Mouse (Mus musculus) CH12.LX (cell line): ENCODE data around the gene App. TPM values are rescaled to one million over a fixed set of nuclear protein-coding genes. Genes with fewer than 3 reads are reported as not detected.

Experiments used
- DNase-seq: peaks from one replicate; pipeline ENCODE4 v3.0.0-alpha.2; 2013; ENCODE audit errors: extremely low read depth
- H3K27ac ChIP-seq: 2 replicates; pipeline ENCODE4 v1.5.1; 2012; ENCODE audit warnings: low read depth, mild to moderate bottlenecking, control low read depth, moderate library complexity; ENCODE audit not compliant: insufficient read depth
- H3K27me3 ChIP-seq: replicated peaks from 2 replicates; pipeline ENCODE3; 2012; ENCODE audit warnings: inconsistent platforms
- H3K36me3 ChIP-seq, 2 experiments: replicated peaks in 1 of 2; 2 replicates each; pipeline versions ENCODE3 to v1.6.1; 2012; ENCODE audit warnings: inconsistent platforms in 1 of 2, low read length in 1 of 2, mild to moderate bottlenecking in 1 of 2, mixed read lengths in 1 of 2, moderate library complexity in 1 of 2; ENCODE audit not compliant: control insufficient read depth in 1 of 2, insufficient read depth in 1 of 2
- H3K4me1 ChIP-seq, 2 experiments: 2 replicates each; pipeline ENCODE4 v1.6.1; 2012; ENCODE audit warnings: inconsistent platforms in 1 of 2, moderate library complexity in 1 of 2; ENCODE audit not compliant: insufficient read depth in 2 of 2, control insufficient read depth in 1 of 2
- H3K4me2 ChIP-seq: 2 replicates; pipeline ENCODE4 v1.6.1; 2012; ENCODE audit warnings: low read depth, mild to moderate bottlenecking, control low read depth; ENCODE audit not compliant: poor library complexity, insufficient read depth, severe bottlenecking
- H3K4me3 ChIP-seq, 3 experiments: fragments of 150-350 bp in 1 of 3; sonication (generic) in 1 of 3; replicated peaks in 1 of 3; 2 replicates each; pipeline versions ENCODE3 to v1.5.1; 2011 to 2012; ENCODE audit warnings: low read depth in 2 of 3, low read length in 2 of 3, mild to moderate bottlenecking in 2 of 3, moderate library complexity in 2 of 3, control low read depth in 1 of 3, improper control_type of control experiment in 1 of 3, inconsistent platforms in 1 of 3, mixed read lengths in 1 of 3; ENCODE audit not compliant: poor library complexity in 1 of 3
- H3K79me2 ChIP-seq: replicated peaks from 2 replicates; pipeline ENCODE4 v1.6.1; 2012; ENCODE audit warnings: mild to moderate bottlenecking, moderate library complexity; ENCODE audit not compliant: control insufficient read depth, poor library complexity, insufficient read depth, severe bottlenecking; ENCODE audit errors: extremely low read depth
- H3K9ac ChIP-seq: 2 replicates; pipeline ENCODE4 v1.6.1; 2012; ENCODE audit warnings: low read depth, mild to moderate bottlenecking, control low read depth, moderate library complexity; ENCODE audit not compliant: insufficient read depth
- H3K9me3 ChIP-seq: replicated peaks from 2 replicates; pipeline ENCODE3; 2012; ENCODE audit warnings: low read length, inconsistent platforms, mixed read lengths
- BHLHE40 ChIP-seq: IDR thresholded peaks from 2 replicates; pipeline ENCODE4 v1.6.1; 2011; ENCODE audit warnings: mild to moderate bottlenecking, low read depth, low read length, improper control_type of control experiment
- CHD2 ChIP-seq: IDR thresholded peaks from 2 replicates; pipeline ENCODE4 v1.6.1; 2011; ENCODE audit warnings: low read length, improper control_type of control experiment
- CTCF ChIP-seq, 2 experiments: IDR thresholded peaks in 1 of 2; conservative IDR thresholded peaks in 1 of 2; 2 replicates each; pipeline ENCODE4 v1.5.1; 2011 to 2012; ENCODE audit warnings: low read depth in 2 of 2, low read length in 2 of 2, improper control_type of control experiment in 1 of 2, inconsistent platforms in 1 of 2, mild to moderate bottlenecking in 1 of 2, moderate library complexity in 1 of 2
- E2F4 ChIP-seq: IDR thresholded peaks from 2 replicates; pipeline ENCODE4 v1.6.1; 2011; ENCODE audit warnings: low read depth, low read length, improper control_type of control experiment; ENCODE audit not compliant: insufficient replicate concordance
- ELF1 ChIP-seq: IDR thresholded peaks from 2 replicates; pipeline ENCODE4 v1.6.1; 2014; ENCODE audit warnings: low read depth, mild to moderate bottlenecking, inconsistent platforms, low read length, improper control_type of control experiment
- EP300 ChIP-seq: IDR thresholded peaks from 2 replicates; pipeline ENCODE4 v1.6.1; 2011; ENCODE audit warnings: low read length, improper control_type of control experiment
- ETS1 ChIP-seq: conservative IDR thresholded peaks from 2 replicates; pipeline ENCODE4 v1.6.1; 2012; ENCODE audit warnings: low read depth, mild to moderate bottlenecking, inconsistent platforms, low read length, improper control_type of control experiment, moderate library complexity
- JUN ChIP-seq: IDR thresholded peaks from 2 replicates; pipeline ENCODE4 v1.6.1; 2011; ENCODE audit warnings: low read depth, mild to moderate bottlenecking, low read length, improper control_type of control experiment, moderate library complexity; ENCODE audit not compliant: insufficient read depth
- JUND ChIP-seq: conservative IDR thresholded peaks from 2 replicates; pipeline ENCODE4 v1.6.1; 2011; ENCODE audit warnings: low read depth, low read length, improper control_type of control experiment
- KAT2A ChIP-seq: IDR thresholded peaks from 2 replicates; pipeline ENCODE4 v1.6.1; 2012; ENCODE audit warnings: low read length, improper control_type of control experiment, inconsistent platforms; ENCODE audit not compliant: insufficient replicate concordance
- MAFK ChIP-seq: IDR thresholded peaks from 2 replicates; pipeline ENCODE4 v1.6.1; 2011; ENCODE audit warnings: low read length, improper control_type of control experiment; ENCODE audit not compliant: insufficient replicate concordance
- MAZ ChIP-seq: IDR thresholded peaks from 2 replicates; pipeline ENCODE4 v1.6.1; 2012; ENCODE audit warnings: low read depth, mild to moderate bottlenecking, inconsistent platforms, low read length, improper control_type of control experiment, moderate library complexity
- MEF2A ChIP-seq: IDR thresholded peaks from 2 replicates; pipeline ENCODE4 v1.6.1; 2014; ENCODE audit warnings: low read depth, mild to moderate bottlenecking, inconsistent platforms, low read length, improper control_type of control experiment, borderline replicate concordance
- MXI1 ChIP-seq: IDR thresholded peaks from 2 replicates; pipeline ENCODE4 v1.6.1; 2011; ENCODE audit warnings: mild to moderate bottlenecking, low read depth, low read length, improper control_type of control experiment
- NELFE ChIP-seq: IDR thresholded peaks from 2 replicates; pipeline ENCODE4 v1.6.1; 2011; ENCODE audit warnings: low read depth, low read length, improper control_type of control experiment
- POLR2A ChIP-seq: IDR thresholded peaks from 2 replicates; pipeline ENCODE4 v1.6.1; 2011; ENCODE audit warnings: low read depth, mild to moderate bottlenecking, improper control_type of control experiment, low read length
- RAD21 ChIP-seq: IDR thresholded peaks from 2 replicates; pipeline ENCODE4 v1.6.1; 2011; ENCODE audit warnings: low read depth, mild to moderate bottlenecking, low read length, improper control_type of control experiment, moderate library complexity
- RCOR1 ChIP-seq: conservative IDR thresholded peaks from 2 replicates; pipeline ENCODE4 v1.6.1; 2012; ENCODE audit warnings: low read depth, mild to moderate bottlenecking, inconsistent platforms, low read length, improper control_type of control experiment
- SIN3A ChIP-seq: IDR thresholded peaks from 2 replicates; pipeline ENCODE4 v1.6.1; 2012; ENCODE audit warnings: low read length, improper control_type of control experiment, inconsistent platforms
- TBP ChIP-seq: conservative IDR thresholded peaks from 2 replicates; pipeline ENCODE4 v1.6.1; 2011; ENCODE audit warnings: low read depth, low read length, improper control_type of control experiment
- TCF12 ChIP-seq: IDR thresholded peaks from 2 replicates; pipeline ENCODE4 v1.6.1; 2014; ENCODE audit warnings: low read depth, mild to moderate bottlenecking, inconsistent platforms, low read length, improper control_type of control experiment
- UBTF ChIP-seq: IDR thresholded peaks from 2 replicates; pipeline ENCODE4 v1.6.1; 2012; ENCODE audit warnings: low read depth, mild to moderate bottlenecking, inconsistent platforms, low read length, improper control_type of control experiment, moderate library complexity
- USF1 ChIP-seq: IDR thresholded peaks from 2 replicates; pipeline ENCODE4 v1.6.1; 2014; ENCODE audit warnings: low read depth, mild to moderate bottlenecking, inconsistent platforms, low read length, improper control_type of control experiment
- USF2 ChIP-seq: conservative IDR thresholded peaks from 2 replicates; pipeline ENCODE4 v1.6.1; 2011; ENCODE audit warnings: low read depth, low read length, improper control_type of control experiment
- ZC3H11A ChIP-seq: IDR thresholded peaks from 2 replicates; pipeline ENCODE4 v1.6.1; 2012; ENCODE audit warnings: low read depth, mild to moderate bottlenecking, inconsistent platforms, low read length, improper control_type of control experiment
- ZKSCAN1 ChIP-seq: IDR thresholded peaks from 2 replicates; pipeline ENCODE4 v1.6.1; 2012; ENCODE audit warnings: low read depth, inconsistent platforms, low read length, improper control_type of control experiment, borderline replicate concordance
- ZNF384 ChIP-seq: IDR thresholded peaks from 2 replicates; pipeline ENCODE4 v1.6.1; 2012; ENCODE audit warnings: low read depth, low read length, improper control_type of control experiment, inconsistent platforms
- dilution Hi-C: fragments of 300-500 bp; cut with MboI; formaldehyde crosslinking; loops from 2 replicates; pipeline ENCODE4 v1.14.3; 2020; ENCODE audit warnings: low sequenced_read_pairs; ENCODE audit not compliant: extremely low pct_unique_long_range_greater_than_20kb, extremely low pct_ligation_motif_present
- in situ Hi-C: fragments of 300-500 bp; cut with MboI; formaldehyde crosslinking; loops from 3 replicates; pipeline ENCODE4 v1.14.3; 2019; ENCODE audit warnings: low sequenced_read_pairs, low pct_ligation_motif_present, low pct_unique_long_range_greater_than_20kb, mixed read lengths
- polyA plus RNA-seq: library from polyadenylated mRNA; unstranded; fragments of >175 nt; gene quantifications from 2 replicates; pipeline ENCODE4 v1.2.1, GENCODE M21; 2012; ENCODE audit warnings: low read depth; ENCODE audit not compliant: insufficient read length
- total RNA-seq, 2 experiments: library from RNA; depleted of rRNA; stranded (reverse); fragments of 300-350 nt in 1 of 2; fragments of >200 nt in 1 of 2; gene quantifications; 2 replicates each; pipeline ENCODE4 v1.2.3; 2012 to 2014

App gene
- total and polyA plus RNA-seq, 3 experiments: 31.1 to 99.2 (median 84.1) TPM

DNA sequence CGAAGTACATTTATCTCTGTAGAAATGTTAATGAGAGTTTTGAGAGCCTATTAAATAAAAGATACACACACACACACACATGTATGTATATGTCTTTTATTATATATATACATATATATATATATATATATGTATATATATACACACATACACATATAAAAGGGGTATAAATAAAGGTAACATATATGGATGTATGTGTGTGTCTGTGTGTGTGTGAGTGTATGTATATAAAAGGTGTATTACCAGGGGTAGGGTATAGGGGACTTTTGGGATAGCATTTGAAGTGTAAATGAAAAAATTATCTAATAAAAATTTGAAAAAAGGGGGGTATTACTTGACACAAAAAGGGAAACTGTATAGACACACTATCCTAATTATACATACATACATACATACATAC, 217.7 kb downstream of the App start:
- H3K27ac ChIP-seq: no peak overlapping the region
- in situ Hi-C loops (loop anchor here (5.0 to 25.0 kb wide), 3 partner anchors 201 to 731 kb away; no protein-coding TSS in a partner anchor), dilution Hi-C loops (no loop called here)
- TF ChIP-seq ZC3H11A: no peak
- TF ChIP-seq NELFE: no peak
- no peak for TF ChIP-seq ELF1
- no peak for TF ChIP-seq ZKSCAN1
- no peak for TF ChIP-seq JUN
- no peak for TF ChIP-seq RAD21
- no peak for TF ChIP-seq USF2
- no peak for TF ChIP-seq TBP
- no peak for TF ChIP-seq ETS1
- TF ChIP-seq UBTF: no peak
- no peak for TF ChIP-seq BHLHE40
- no peak for TF ChIP-seq MAZ
- no peak for TF ChIP-seq CTCF (conservative IDR thresholded peaks at IDR 0.05 in 1 of 2, IDR thresholded peaks at IDR 0.05 in 1 of 2; ENCODE audit: low read depth in 2 of 2, low read length in 2 of 2)
- TF ChIP-seq RCOR1: no peak
- TF ChIP-seq TCF12: no peak
- no peak for TF ChIP-seq MAFK
- no peak for TF ChIP-seq CHD2
- TF ChIP-seq EP300: no peak
- TF ChIP-seq POLR2A: no peak
- H3K4me1 ChIP-seq: peaks cover 0 to 10% of the 10 kb centered on the region in 2 experiments; a peak in 1 of 4 replicates
- DNase-seq: no peak
- H3K4me2 ChIP-seq: no peak overlapping the region
- H3K27me3 ChIP-seq: no peaks in the 10 kb centered on the region
- peaks cover 25 to 52% of the 10 kb centered on the region in 2 experiments for H3K36me3 ChIP-seq
- H3K4me3 ChIP-seq: no peak overlapping the region
- no peaks in the 10 kb centered on the region for H3K9me3 ChIP-seq
- no peak overlapping the region for H3K9ac ChIP-seq
- no peaks in the 10 kb centered on the region for H3K79me2 ChIP-seq

DNA sequence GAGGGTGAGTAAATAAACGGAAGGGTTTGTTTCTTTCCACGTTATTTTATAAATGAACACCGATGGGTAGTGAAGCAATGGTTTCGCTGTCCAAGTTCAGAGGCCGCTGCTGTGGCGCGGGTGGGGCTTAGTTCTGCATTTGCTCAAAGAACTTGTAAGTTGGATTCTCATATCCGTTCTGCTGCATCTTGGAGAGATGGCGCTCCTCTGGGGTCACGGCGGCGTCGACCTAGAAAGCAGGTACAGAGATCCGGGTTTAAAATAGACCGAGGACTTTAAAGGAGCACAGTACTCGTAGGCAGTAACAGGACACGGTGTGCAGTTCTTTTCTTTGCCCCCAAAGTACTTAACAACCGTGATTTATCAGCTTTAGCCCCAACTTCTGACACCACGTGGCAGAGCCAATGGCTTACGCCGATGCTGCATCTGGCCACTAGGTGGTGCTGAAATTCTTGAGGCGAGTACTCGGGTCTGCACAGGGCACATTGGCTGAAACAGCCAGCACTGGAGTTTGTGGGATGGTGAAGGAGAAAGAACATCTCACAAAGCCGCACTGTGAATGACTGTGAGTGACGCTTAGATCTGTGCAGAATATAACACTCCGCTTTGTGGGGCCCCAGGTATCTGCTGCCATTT, 218.2 kb downstream of the App start:
- Histone ChIP-seq H3K4me2 (peak overlapping the region; percentile 45), H3K36me3 (peaks cover 22 to 46% of the 10 kb centered on the region in 2 experiments), H3K79me2 (no peaks in the 10 kb centered on the region), H3K4me1 (peaks cover 0 to 10% of the 10 kb centered on the region in 2 experiments; a peak in 1 of 4 replicates), H3K9me3 (no peaks in the 10 kb centered on the region), H3K27ac (no peak overlapping the region), H3K27me3 (no peaks in the 10 kb centered on the region), H3K4me3 (no peak overlapping the region), H3K9ac (no peak overlapping the region)
- dilution Hi-C loops: no loop called here
- peak; percentile 93 for DNase-seq
- in situ Hi-C loops: loop anchor here (5.0 to 25.0 kb wide), 3 partner anchors 202 to 732 kb away; no protein-coding TSS in a partner anchor
- TF ChIP-seq KAT2A: no peak
- peak; percentile 99 for TF ChIP-seq RAD21
- TF ChIP-seq NELFE: peak; percentile 52; the same call in 1 of the 2 replicates
- peak; percentile 44 for TF ChIP-seq BHLHE40
- TF ChIP-seq MEF2A: 0 out of 2 replicates have a peak, but pooled peaks have one; percentile 33
- no peak for TF ChIP-seq ELF1
- TF ChIP-seq ETS1: no peak
- TF ChIP-seq TBP: 0 out of 2 replicates have a peak, but pooled peaks have one; percentile 2
- TF ChIP-seq ZNF384: no peak
- peak; percentile 61 for TF ChIP-seq USF2
- peak; percentile 91 for TF ChIP-seq SIN3A
- TF ChIP-seq JUND: no peak
- TF ChIP-seq CHD2: no peak
- TF ChIP-seq TCF12: peak; percentile 39; the same call in 1 of the 2 replicates
- no peak for TF ChIP-seq MAFK
- peak; percentile 98 for TF ChIP-seq MXI1
- peak; percentile 58 for TF ChIP-seq POLR2A
- peak; percentile 96 to 98 for TF ChIP-seq CTCF (conservative IDR thresholded peaks at IDR 0.05 in 1 of 2, IDR thresholded peaks at IDR 0.05 in 1 of 2; ENCODE audit: low read depth in 2 of 2, low read length in 2 of 2)
- peak; percentile 75 for TF ChIP-seq USF1
- peak; percentile 93 for TF ChIP-seq ZC3H11A
- TF ChIP-seq JUN: peak; percentile 14; the same call in 1 of the 2 replicates
- TF ChIP-seq MAZ: no peak
- no peak for TF ChIP-seq E2F4
- no peak; the same call in 1 of the 2 replicates for TF ChIP-seq EP300
